Mouse (Mus musculus) embryonic facial prominence, embryonic 11.5 days (tissue): Measurements from ENCODE around the gene Ablim1. TPM values are rescaled to one million over a fixed set of nuclear protein-coding genes. Genes with fewer than 3 reads are reported as not detected.

Source experiments
- ATAC-seq: fragments of 200-750 bp; cut with Nextera tagmentation; replicated peaks from 2 replicates; pipeline ENCODE4 v1.8.0; 2017; ENCODE audit warnings: low read depth; ENCODE audit not compliant: insufficient number of reproducible peaks, low FRiP score, low TSS enrichment
- DNase-seq: peaks from one replicate; pipeline ENCODE4 v3.0.0-alpha.2; 2015; ENCODE audit warnings: low spot score
- H3K27ac ChIP-seq: fragments of 300-500 bp; sonication (generic); replicated peaks from 2 replicates; pipeline ENCODE4 v1.5.1; 2014; ENCODE audit warnings: mild to moderate bottlenecking, low read depth, low read length, control low read depth
- H3K27me3 ChIP-seq: fragments of 300-500 bp; sonication (generic); 2 replicates; pipeline ENCODE4 v1.6.1; 2014; ENCODE audit warnings: mild to moderate bottlenecking, low read length, moderate library complexity, mixed read lengths; ENCODE audit not compliant: control insufficient read depth, insufficient read depth
- H3K36me3 ChIP-seq: fragments of 300-500 bp; sonication (generic); replicated peaks from 2 replicates; pipeline ENCODE4 v1.6.1; 2014; ENCODE audit warnings: low read depth, mild to moderate bottlenecking, low read length, moderate library complexity, mixed read lengths; ENCODE audit not compliant: control insufficient read depth, insufficient read depth
- H3K4me1 ChIP-seq: fragments of 300-500 bp; sonication (generic); 2 replicates; pipeline ENCODE4 v1.6.1; 2014; ENCODE audit warnings: low read length, mixed read lengths; ENCODE audit not compliant: control insufficient read depth, insufficient read depth
- H3K4me2 ChIP-seq: fragments of 300-500 bp; sonication (generic); 2 replicates; pipeline ENCODE4 v1.6.1; 2014; ENCODE audit warnings: low read depth, mild to moderate bottlenecking, control low read depth, low read length, moderate library complexity
- H3K4me3 ChIP-seq: fragments of 300-500 bp; sonication (generic); 2 replicates; pipeline ENCODE4 v1.5.1; 2014; ENCODE audit warnings: low read depth, low read length, control low read depth
- H3K9ac ChIP-seq: fragments of 300-500 bp; sonication (generic); replicated peaks from 2 replicates; pipeline ENCODE4 v1.6.1; 2014; ENCODE audit warnings: mild to moderate bottlenecking, control low read depth, low read length
- H3K9me3 ChIP-seq: fragments of 300-500 bp; sonication (generic); replicated peaks from 2 replicates; pipeline ENCODE4 v1.6.1; 2016; ENCODE audit warnings: mild to moderate bottlenecking, low read length, inconsistent platforms, mixed read lengths; ENCODE audit not compliant: control insufficient read depth
- WGBS: fragments of 180-500 bp; shearing (Covaris S2); extraction: QIAGEN DNeasy Blood & Tissue Kit; methylation state at CpG from one replicate; pipeline ENCODE4 v1.1.7; 2014; 5-methylcytosine and 5-hydroxymethylcytosine counted together
- polyA plus RNA-seq: library from polyadenylated mRNA; unstranded; fragments of >200 nt; fragmentation: Nextera tagmentation; extraction: Ambion mirVana; gene quantifications from 2 replicates; pipeline ENCODE4 v1.2.1, GENCODE M21; 2014

Gene Ablim1
- polyA plus RNA-seq, 1 experiment from 2014 or later = 22.8 TPM

GRCm38 (mm10) chr19:57079606-57079981 lies 235.1 kb downstream of the Ablim1 start:
- H3K36me3 ChIP-seq = no peaks in the 10 kb centered on the region
- H3K27ac ChIP-seq = no peak overlapping the region
- H3K9me3 ChIP-seq = no peaks in the 10 kb centered on the region
- WGBS = 76% methylated on average over 3 of the region's 3 CpGs
- no peak overlapping the region for H3K4me2 ChIP-seq
- no peak overlapping the region for H3K9ac ChIP-seq
- DNase-seq = no peak
- no peaks in the 10 kb centered on the region for H3K4me1 ChIP-seq
- no peak for ATAC-seq
- no peaks in the 10 kb centered on the region for H3K27me3 ChIP-seq
- no peak overlapping the region for H3K4me3 ChIP-seq

GRCm38 (mm10) chr19:57078867-57079605 lies 235.7 kb downstream of the Ablim1 start:
- no peaks in the 10 kb centered on the region for H3K27me3 ChIP-seq
- no peak overlapping the region for H3K27ac ChIP-seq
- no peak overlapping the region for H3K4me3 ChIP-seq
- no peaks in the 10 kb centered on the region for H3K9me3 ChIP-seq
- no peaks in the 10 kb centered on the region for H3K4me1 ChIP-seq
- no peak overlapping the region for H3K9ac ChIP-seq
- no peak for ATAC-seq
- 54% methylated on average over 10 of the region's 10 CpGs for WGBS
- H3K36me3 ChIP-seq = no peaks in the 10 kb centered on the region
- no peak overlapping the region for H3K4me2 ChIP-seq
- DNase-seq = peak; percentile 41

- Histone ChIP-seq H3K4me1 (no peaks in the 10 kb centered on the region), H3K27ac (no peak overlapping the region)
- 32% methylated on average over 13 of the region's 13 CpGs for WGBS
These were observed 236.7 kb downstream of the Ablim1 start for GRCm38 (mm10) chr19:57077826-57078699.

GRCm38 (mm10) chr19:57073450-57073849 lies 241.3 kb downstream of the Ablim1 start:
- H3K9ac ChIP-seq = no peak overlapping the region
- no peaks in the 10 kb centered on the region for H3K9me3 ChIP-seq
- WGBS = 86% methylated on average over 4 of the region's 4 CpGs
- ATAC-seq (no peak), DNase-seq (no peak)
- no peaks in the 10 kb centered on the region for H3K36me3 ChIP-seq
- no peak overlapping the region for H3K4me3 ChIP-seq
- H3K4me2 ChIP-seq = no peak overlapping the region
- H3K27me3 ChIP-seq = no peaks in the 10 kb centered on the region
- no peak overlapping the region for H3K27ac ChIP-seq
- H3K4me1 ChIP-seq = no peaks in the 10 kb centered on the region

More at GRCm38 (mm10) chr19:57077826-57078699, 236.7 kb downstream of the Ablim1 start:
- ATAC-seq (no peak; the same call in 1 of the 2 replicates), DNase-seq (peak; percentile 63)
- Histone ChIP-seq H3K36me3 (no peaks in the 10 kb centered on the region), H3K9ac (no peak overlapping the region), H3K4me3 (no peak overlapping the region), H3K27me3 (no peaks in the 10 kb centered on the region), H3K4me2 (no peak overlapping the region), H3K9me3 (no peaks in the 10 kb centered on the region)

- no peaks in the 10 kb centered on the region for H3K36me3 ChIP-seq
- H3K4me3 ChIP-seq = no peak overlapping the region
- no peaks in the 10 kb centered on the region for H3K27me3 ChIP-seq
- no peak overlapping the region for H3K9ac ChIP-seq
- no peak for DNase-seq
- ATAC-seq = no peak
- H3K4me1 ChIP-seq = no peaks in the 10 kb centered on the region
- 68% methylated on average over 3 of the region's 3 CpGs for WGBS
- no peak overlapping the region for H3K27ac ChIP-seq
- H3K9me3 ChIP-seq = no peaks in the 10 kb centered on the region
- no peak overlapping the region for H3K4me2 ChIP-seq
These were observed 242.0 kb downstream of the Ablim1 start for GRCm38 (mm10) chr19:57072756-57073155.

GRCm38 (mm10) chr19:57067108-57067613 lies 247.6 kb downstream of the Ablim1 start:
- 81% methylated on average over 9 of the region's 9 CpGs for WGBS
- Histone ChIP-seq H3K4me3 (no peak overlapping the region), H3K27ac (no peak overlapping the region), H3K27me3 (no peaks in the 10 kb centered on the region), H3K9ac (no peak overlapping the region), H3K9me3 (no peaks in the 10 kb centered on the region), H3K4me2 (no peak overlapping the region), H3K36me3 (no peaks in the 10 kb centered on the region), H3K4me1 (no peaks in the 10 kb centered on the region)
- no peak for ATAC-seq
- no peak for DNase-seq

GRCm38 (mm10) chr19:57066313-57066712 lies 248.4 kb downstream of the Ablim1 start:
- H3K27ac ChIP-seq = no peak overlapping the region
- no peak overlapping the region for H3K4me3 ChIP-seq
- no peaks in the 10 kb centered on the region for H3K4me1 ChIP-seq
- 30% methylated on average over 3 of the region's 3 CpGs for WGBS
- no peak overlapping the region for H3K9ac ChIP-seq
- no peaks in the 10 kb centered on the region for H3K27me3 ChIP-seq
- no peaks in the 10 kb centered on the region for H3K9me3 ChIP-seq
- no peak for ATAC-seq
- peak; percentile 75 for DNase-seq
- no peak overlapping the region for H3K4me2 ChIP-seq
- no peaks in the 10 kb centered on the region for H3K36me3 ChIP-seq

- no peaks in the 10 kb centered on the region for H3K27me3 ChIP-seq
- no peak overlapping the region for H3K4me3 ChIP-seq
- no peaks in the 10 kb centered on the region for H3K4me1 ChIP-seq
- ATAC-seq (no peak), DNase-seq (no peak)
- H3K9me3 ChIP-seq = peaks cover 2% of the 10 kb centered on the region; the same call in 1 of the 2 replicates
- 65% methylated on average over 4 of the region's 4 CpGs for WGBS
- no peak overlapping the region for H3K9ac ChIP-seq
- H3K27ac ChIP-seq = no peak overlapping the region
- no peak overlapping the region for H3K4me2 ChIP-seq
- H3K36me3 ChIP-seq = peaks cover 2% of the 10 kb centered on the region; the same call in 1 of the 2 replicates
These were observed 252.0 kb downstream of the Ablim1 start for GRCm38 (mm10) chr19:57062746-57063145.
